Mouse (Mus musculus): ENCODE measurements around the gene Glra1. TPM values are rescaled to one million over a fixed set of nuclear protein-coding genes. Genes with fewer than 3 reads are reported as not detected.

The Glra1 gene
- polyA plus RNA-seq, 1 experiment from 2014 or later = 2.7 TPM

DNA sequence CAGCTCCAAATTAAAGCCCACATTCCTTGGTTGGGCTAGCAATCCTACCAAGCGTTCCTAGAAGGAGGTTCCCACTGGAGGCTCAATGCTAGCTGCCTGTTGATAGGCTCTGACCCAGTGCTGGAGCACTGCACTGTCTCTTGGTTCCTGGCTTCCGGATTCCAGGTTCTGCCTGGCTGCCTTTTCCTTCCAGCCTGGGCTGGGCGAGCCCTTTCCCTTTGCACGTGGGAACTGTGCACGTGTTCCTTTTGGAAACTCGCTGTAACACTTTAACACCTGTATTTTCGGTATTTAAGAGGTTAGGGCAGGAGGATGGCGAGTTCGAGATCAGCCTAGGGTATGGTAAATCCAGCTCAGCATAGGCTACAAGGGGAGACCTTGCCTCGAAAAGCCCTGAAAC, 140.0 kb downstream of the Glra1 start:
- no peaks in the 10 kb centered on the region for H3K27me3 ChIP-seq
- no peak for ATAC-seq (ENCODE audit: low FRiP score)
- peak overlapping the region; percentile 45 for H3K4me3 ChIP-seq
- H3K4me1 ChIP-seq (replicated peaks) = peaks cover 23% of the 10 kb centered on the region
- 75% methylated on average over 10 of the region's 10 CpGs for WGBS
- no peaks in the 10 kb centered on the region for H3K9me3 ChIP-seq
- H3K9ac ChIP-seq = peak overlapping the region; percentile 76
- peaks cover 7% of the 10 kb centered on the region; the same call in 1 of the 2 replicates for H3K36me3 ChIP-seq
- peak overlapping the region; percentile 92 for H3K27ac ChIP-seq
- peak overlapping the region; percentile 82 for H3K4me2 ChIP-seq

DNA sequence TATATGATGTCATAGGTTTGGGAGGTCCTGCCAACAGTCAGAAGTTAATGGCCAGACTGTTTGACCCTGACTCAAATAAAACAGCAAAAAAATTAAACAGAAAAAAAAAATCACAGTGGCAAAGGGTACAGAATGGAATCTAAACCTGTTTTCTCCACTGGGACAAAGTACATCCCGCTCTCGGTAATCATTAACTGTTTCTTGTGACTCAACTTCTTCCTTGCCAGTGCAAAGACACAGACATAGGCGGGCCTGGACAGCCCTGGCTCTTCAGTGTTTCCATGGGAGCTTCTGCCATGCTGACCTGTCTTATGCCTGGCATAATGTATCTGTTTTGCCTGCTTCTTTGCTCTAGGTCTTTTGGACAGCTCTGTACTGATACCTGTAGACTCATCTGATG, 142.8 kb downstream of the Glra1 start:
- no peak for ATAC-seq (ENCODE audit: low FRiP score)
- no peaks in the 10 kb centered on the region for H3K27me3 ChIP-seq
- no peak overlapping the region for H3K27ac ChIP-seq
- H3K4me2 ChIP-seq = no peak overlapping the region
- WGBS = 85% methylated on average over 3 of the region's 3 CpGs
- peaks cover 18% of the 10 kb centered on the region for H3K4me1 ChIP-seq (replicated peaks)
- no peaks in the 10 kb centered on the region for H3K9me3 ChIP-seq
- H3K9ac ChIP-seq = no peak overlapping the region
- no peaks in the 10 kb centered on the region for H3K36me3 ChIP-seq
- H3K4me3 ChIP-seq = no peak overlapping the region

DNA sequence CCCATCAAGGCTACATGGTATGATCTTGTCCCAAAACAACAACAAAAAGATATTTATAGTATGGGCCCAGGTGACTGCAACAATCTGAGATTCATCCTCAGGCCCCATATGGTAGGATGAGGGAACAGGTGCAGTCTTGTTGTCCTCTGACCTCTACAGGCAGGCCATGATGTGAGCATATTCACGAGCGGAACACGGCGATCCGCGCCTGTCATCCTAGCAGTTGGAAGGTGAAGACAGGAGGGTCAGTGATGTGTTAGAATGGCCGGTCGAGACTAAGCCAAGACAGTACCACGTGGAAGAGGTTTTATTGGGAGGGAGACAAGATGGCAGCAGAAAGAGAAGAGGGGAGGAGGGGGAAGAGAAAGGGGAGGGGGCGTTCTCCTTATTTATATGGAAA, 143.3 kb downstream of the Glra1 start:
- Histone ChIP-seq H3K9ac (no peak overlapping the region), H3K27ac (no peak overlapping the region), H3K4me2 (no peak overlapping the region), H3K9me3 (no peaks in the 10 kb centered on the region), H3K27me3 (no peaks in the 10 kb centered on the region), H3K4me1 (replicated peaks) (peaks cover 22% of the 10 kb centered on the region), H3K36me3 (no peaks in the 10 kb centered on the region), H3K4me3 (no peak overlapping the region)
- 86% methylated on average over 10 of the region's 10 CpGs for WGBS
- no peak for ATAC-seq (ENCODE audit: low FRiP score)

Small RNA genes lying within 50 kb of the gene (microRNA-seq; reads per million reads assigned to microRNA genes)
- not detected for gene Mir7652

Other genes with a start within 250 kb of the Glra1 start
- gene Sparc, start 185.0 kb downstream of the Glra1 start, polyA plus RNA-seq (2015; fragmentation: Nextera tagmentation; extraction: Ambion mirVana) = 579 and 581 TPM in 2 replicates
- gene Atox1, start 147.0 kb downstream of the Glra1 start, polyA plus RNA-seq (2015; fragmentation: Nextera tagmentation; extraction: Ambion mirVana) = 302 and 316 TPM in 2 replicates
- gene G3bp1, start 138.5 kb downstream of the Glra1 start, polyA plus RNA-seq (2015; fragmentation: Nextera tagmentation; extraction: Ambion mirVana) = 126 and 127 TPM in 2 replicates